Mouse (Mus musculus) liver, adult 2 months (tissue): ENCODE measurements around the gene Oxct2a.

Source experiments
- CTCF ChIP-seq: fragments of 200-500 bp; IDR thresholded peaks from 2 replicates; pipeline ENCODE4 v1.5.1; 2011; ENCODE audit warnings: low read depth, low read length, control low read depth
- POLR2A ChIP-seq: fragments of 200-500 bp; IDR thresholded peaks from 2 replicates; pipeline ENCODE4 v1.6.1; 2011; ENCODE audit warnings: low read length, control low read depth; ENCODE audit not compliant: insufficient read depth; ENCODE audit errors: extremely low read depth

DNA sequence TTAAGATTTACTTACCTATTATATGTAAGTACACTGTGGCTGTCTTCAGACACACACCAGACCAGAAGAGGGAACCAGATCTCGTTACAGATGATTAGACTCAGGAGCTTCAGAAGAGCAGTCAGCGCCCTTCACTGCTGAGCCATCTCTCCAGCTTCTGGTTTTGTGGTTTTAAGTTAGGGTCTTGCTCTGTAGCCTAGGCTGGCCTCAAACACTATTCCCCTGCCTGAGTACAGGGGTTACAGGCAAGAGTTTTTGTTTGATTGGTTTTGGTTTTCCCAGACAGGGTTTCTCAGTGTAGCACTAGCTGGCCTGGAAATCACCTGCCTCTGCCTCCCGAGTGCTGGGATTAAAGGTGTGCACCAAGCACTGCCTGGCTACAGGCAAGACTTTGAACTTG, 31.0 kb downstream of the Oxct2a start:
- TF ChIP-seq POLR2A (no peak), CTCF (no peak)
